Mouse (Mus musculus): ENCODE measurements around the gene Epha4. TPM values are rescaled to one million over a fixed set of nuclear protein-coding genes. Genes with fewer than 3 reads are reported as not detected.

The Epha4 gene
- total and polyA plus RNA-seq, 3 experiments = 3.9 to 26.0 (median 13.0) TPM

DNA sequence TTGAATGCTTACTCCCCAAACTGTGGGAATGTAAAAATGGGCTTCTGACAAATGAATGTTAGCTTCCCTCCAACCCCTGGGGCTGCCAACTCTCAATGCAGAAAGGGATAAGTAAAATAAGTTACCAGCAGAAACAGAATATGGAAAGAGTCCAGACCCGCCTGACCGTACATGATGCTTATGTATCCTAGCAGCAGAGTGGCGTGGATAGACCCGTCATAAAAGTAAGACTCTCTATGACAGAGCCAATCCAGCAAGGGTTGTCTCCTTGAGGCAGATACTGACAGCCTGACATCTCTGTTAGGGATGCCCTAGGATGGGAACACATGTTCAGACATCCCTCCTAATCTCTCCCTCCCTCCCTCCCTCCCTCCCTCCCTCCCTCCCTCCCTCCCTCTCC is 111.9 kb downstream of the Epha4 start:
- 0 out of 2 replicates have a peak, but pooled peaks cover 2% of the 10 kb centered on the region for H3K79me2 ChIP-seq (replicated peaks; ENCODE audit: control insufficient read depth, extremely low read depth, insufficient read depth, poor library complexity, severe bottlenecking)
- no peaks in the 10 kb centered on the region for H3K9me3 ChIP-seq (replicated peaks; ENCODE audit: low read length)
- peaks cover 10 to 13% of the 10 kb centered on the region in 2 experiments for H3K36me3 ChIP-seq (replicated peaks in 1 of 2; ENCODE audit: control insufficient read depth in 1 of 2, insufficient read depth in 1 of 2, low read length in 1 of 2)
- in situ Hi-C loops (cut with MboI; ENCODE audit: low pct_ligation_motif_present, low pct_unique_long_range_greater_than_20kb, low sequenced_read_pairs) (no loop called here), dilution Hi-C loops (cut with MboI; ENCODE audit: extremely low pct_ligation_motif_present, extremely low pct_unique_long_range_greater_than_20kb, low sequenced_read_pairs) (no loop called here)
- no peak for DNase-seq (ENCODE audit: extremely low read depth)
- H3K4me1 ChIP-seq (ENCODE audit: control insufficient read depth in 1 of 2, insufficient read depth in 2 of 2) = 0 out of 4 replicates have a peak, but pooled peaks cover 0 to 2% of the 10 kb centered on the region in 2 experiments
- no peaks in the 10 kb centered on the region for H3K27me3 ChIP-seq (replicated peaks)
- no peak overlapping the region for H3K27ac ChIP-seq (ENCODE audit: insufficient read depth, low read depth)
- H3K4me2 ChIP-seq (ENCODE audit: insufficient read depth, low read depth, poor library complexity, severe bottlenecking) = no peak overlapping the region
- H3K9ac ChIP-seq (ENCODE audit: insufficient read depth, low read depth) = no peak overlapping the region
- H3K4me3 ChIP-seq (replicated peaks in 1 of 3; ENCODE audit: low read depth in 2 of 3, low read length in 2 of 3, poor library complexity in 1 of 3) = no peak overlapping the region
- no peak for TF ChIP-seq RCOR1 (conservative IDR thresholded peaks at IDR 0.05; ENCODE audit: low read depth, low read length)
- no peak for TF ChIP-seq CHD1 (IDR thresholded peaks at IDR 0.05; ENCODE audit: low read depth, low read length)
- TF ChIP-seq ZMIZ1 (IDR thresholded peaks at IDR 0.05; ENCODE audit: low read depth, low read length) = no peak
- no peak for TF ChIP-seq NRF1 (IDR thresholded peaks at IDR 0.05; ENCODE audit: low read depth, low read length)
- TF ChIP-seq ELF1 (IDR thresholded peaks at IDR 0.05; ENCODE audit: low read depth, low read length) = no peak
- no peak for TF ChIP-seq USF1 (IDR thresholded peaks at IDR 0.05; ENCODE audit: low read depth, low read length)
- TF ChIP-seq ETS1 (conservative IDR thresholded peaks at IDR 0.05; ENCODE audit: low read depth, low read length) = no peak
- TF ChIP-seq MYC (IDR thresholded peaks at IDR 0.05; ENCODE audit: low read depth, low read length) = no peak
- no peak for TF ChIP-seq POLR2A (IDR thresholded peaks at IDR 0.05; ENCODE audit: low read depth, low read length)
- TF ChIP-seq PAX5 (IDR thresholded peaks at IDR 0.05; ENCODE audit: low read length) = no peak
- no peak for TF ChIP-seq JUN (IDR thresholded peaks at IDR 0.05; ENCODE audit: insufficient read depth, low read depth, low read length)
- no peak for TF ChIP-seq SIN3A (IDR thresholded peaks at IDR 0.05; ENCODE audit: low read length)
- TF ChIP-seq USF2 (conservative IDR thresholded peaks at IDR 0.05; ENCODE audit: low read depth, low read length) = no peak
- TF ChIP-seq HCFC1 (IDR thresholded peaks at IDR 0.05; ENCODE audit: low read depth, low read length) = no peak
- no peak for TF ChIP-seq MAZ (IDR thresholded peaks at IDR 0.05; ENCODE audit: low read depth, low read length)
- no peak for TF ChIP-seq NELFE (IDR thresholded peaks at IDR 0.05; ENCODE audit: low read depth, low read length)
- no peak for TF ChIP-seq MEF2A (IDR thresholded peaks at IDR 0.05; ENCODE audit: borderline replicate concordance, low read depth, low read length)
- TF ChIP-seq JUND (conservative IDR thresholded peaks at IDR 0.05; ENCODE audit: low read depth, low read length) = no peak
- TF ChIP-seq ZKSCAN1 (IDR thresholded peaks at IDR 0.05; ENCODE audit: borderline replicate concordance, low read depth, low read length) = no peak

DNA sequence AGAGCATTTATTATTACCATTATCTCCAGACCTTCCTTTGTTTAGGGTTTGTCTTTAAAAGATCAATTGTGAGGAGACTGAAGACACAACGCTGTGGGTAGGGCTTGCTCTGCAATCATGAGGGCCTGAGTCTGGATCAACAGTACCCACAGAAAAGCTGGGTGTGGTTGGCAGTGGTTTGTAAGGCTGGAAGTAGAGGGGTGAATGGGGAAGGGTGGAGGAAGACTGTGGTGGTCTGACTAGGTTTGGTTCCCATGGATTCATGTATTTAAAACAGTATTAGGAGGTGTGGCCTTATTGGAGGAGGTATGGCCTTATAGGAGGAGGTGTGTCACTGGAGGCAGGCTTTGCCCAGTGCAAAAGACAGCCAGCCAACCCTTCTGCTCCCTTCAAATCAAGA is 113.4 kb downstream of the Epha4 start:
- DNase-seq (ENCODE audit: extremely low read depth) = no peak
- dilution Hi-C loops (cut with MboI; ENCODE audit: extremely low pct_ligation_motif_present, extremely low pct_unique_long_range_greater_than_20kb, low sequenced_read_pairs) = no loop called here

More for the DNA sequence above, 113.4 kb downstream of the Epha4 start:
- TF ChIP-seq JUN (IDR thresholded peaks at IDR 0.05; ENCODE audit: insufficient read depth, low read depth, low read length) = no peak
- TF ChIP-seq ZMIZ1 (IDR thresholded peaks at IDR 0.05; ENCODE audit: low read depth, low read length) = no peak
- TF ChIP-seq GABPA (IDR thresholded peaks at IDR 0.05; ENCODE audit: insufficient replicate concordance, low read depth, low read length) = no peak
- no peak for TF ChIP-seq ZKSCAN1 (IDR thresholded peaks at IDR 0.05; ENCODE audit: borderline replicate concordance, low read depth, low read length)
- TF ChIP-seq MYC (IDR thresholded peaks at IDR 0.05; ENCODE audit: low read depth, low read length) = no peak
- no peak for TF ChIP-seq MXI1 (IDR thresholded peaks at IDR 0.05; ENCODE audit: low read depth, low read length)
- TF ChIP-seq NELFE (IDR thresholded peaks at IDR 0.05; ENCODE audit: low read depth, low read length) = no peak
- no peak for TF ChIP-seq CTCF (conservative IDR thresholded peaks at IDR 0.05 in 1 of 2, IDR thresholded peaks at IDR 0.05 in 1 of 2; ENCODE audit: low read depth in 2 of 2, low read length in 2 of 2)
- TF ChIP-seq ZNF384 (IDR thresholded peaks at IDR 0.05; ENCODE audit: low read depth, low read length) = no peak
- TF ChIP-seq POLR2AphosphoS2 (IDR thresholded peaks at IDR 0.05; ENCODE audit: low read depth, low read length) = no peak
- in situ Hi-C loops (cut with MboI; ENCODE audit: low pct_ligation_motif_present, low pct_unique_long_range_greater_than_20kb, low sequenced_read_pairs) = no loop called here
- Histone ChIP-seq H3K27me3 (replicated peaks) (no peaks in the 10 kb centered on the region), H3K27ac (ENCODE audit: insufficient read depth, low read depth) (no peak overlapping the region), H3K9ac (ENCODE audit: insufficient read depth, low read depth) (no peak overlapping the region), H3K79me2 (replicated peaks; ENCODE audit: control insufficient read depth, extremely low read depth, insufficient read depth, poor library complexity, severe bottlenecking) (0 out of 2 replicates have a peak, but pooled peaks cover 2% of the 10 kb centered on the region), H3K4me2 (ENCODE audit: insufficient read depth, low read depth, poor library complexity, severe bottlenecking) (no peak overlapping the region), H3K4me3 (replicated peaks in 1 of 3; ENCODE audit: low read depth in 2 of 3, low read length in 2 of 3, poor library complexity in 1 of 3) (no peak overlapping the region), H3K9me3 (replicated peaks; ENCODE audit: low read length) (no peaks in the 10 kb centered on the region), H3K36me3 (replicated peaks in 1 of 2; ENCODE audit: control insufficient read depth in 1 of 2, insufficient read depth in 1 of 2, low read length in 1 of 2) (peaks cover 17 to 21% of the 10 kb centered on the region in 2 experiments), H3K4me1 (ENCODE audit: control insufficient read depth in 1 of 2, insufficient read depth in 2 of 2) (0 out of 4 replicates have a peak, but pooled peaks cover 0 to 2% of the 10 kb centered on the region in 2 experiments)
